Mouse (Mus musculus) CD4-positive, CD25-positive, alpha-beta regulatory T cell, adult 4 months (primary cell): ENCODE results near the gene Capn11. TPM values are rescaled to one million over a fixed set of nuclear protein-coding genes. Genes with fewer than 3 reads are reported as not detected.

Experiments
- ATAC-seq: one replicate; pipeline ENCODE4 v1.8.0; 2017
- polyA plus RNA-seq, 2 experiments: library from polyadenylated mRNA; unstranded; fragments of 100-300 nt; shearing (Covaris generic); gene quantifications; one replicate each; pipeline ENCODE4 v1.2.1; 2017

Gene Capn11
- polyA plus RNA-seq, 2 experiments from 2014 or later: 1.9 to 2.4 TPM

DNA sequence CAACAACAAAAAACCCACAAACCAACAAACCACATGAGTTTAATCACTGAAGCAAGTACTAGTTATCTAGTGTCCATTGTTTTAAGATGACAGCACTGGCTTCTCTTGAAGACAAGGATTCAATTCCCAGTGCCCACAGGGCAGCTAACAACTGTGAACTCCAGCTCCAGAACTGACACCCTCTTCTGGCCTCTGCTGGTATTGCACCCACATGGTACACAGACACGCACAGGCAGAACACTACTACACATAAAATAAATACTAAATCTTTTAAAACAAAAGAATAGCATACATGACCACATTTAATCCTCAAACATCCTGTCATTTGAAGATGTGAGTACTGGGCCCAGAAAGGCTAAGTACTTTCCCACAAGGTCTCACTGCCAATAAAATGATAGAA is 22.5 kb upstream of the Capn11 start:
- no peak for ATAC-seq

DNA sequence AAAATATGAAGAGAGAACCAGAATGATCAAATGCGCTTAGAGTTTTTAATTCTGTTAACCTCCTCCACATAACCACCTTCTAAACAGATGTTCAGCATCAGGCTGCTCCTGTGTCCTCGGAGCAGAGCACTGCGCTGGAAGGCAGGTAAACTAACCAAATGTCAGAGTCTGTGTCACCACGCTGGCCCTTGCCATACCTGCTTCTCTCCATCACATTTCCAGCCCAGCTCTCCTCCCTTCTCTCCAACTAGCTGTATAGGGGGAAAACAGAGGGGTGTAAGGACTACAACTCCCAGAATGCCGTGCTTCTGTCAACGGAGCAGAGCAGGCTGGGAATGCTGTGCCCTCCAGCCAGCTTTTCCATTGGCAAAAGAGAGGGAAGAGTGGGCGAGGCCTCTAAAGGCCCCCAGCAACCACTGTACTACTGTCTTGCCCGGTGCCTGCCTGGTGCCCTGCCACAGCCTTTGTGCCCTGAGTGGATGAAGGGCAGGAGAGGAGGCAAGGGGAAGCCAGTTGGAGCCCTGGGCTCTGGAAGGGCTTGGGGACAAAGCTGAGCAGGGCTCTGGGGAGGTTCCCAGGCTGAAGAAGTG is 21.4 kb upstream of the Capn11 start:
- no peak for ATAC-seq

GRCm38 (mm10) chr17:45678106-45678505 is 19.0 kb upstream of the Capn11 start:
- peak; percentile 53 for ATAC-seq

- ATAC-seq: no peak
Measured at GRCm38 (mm10) chr17:45672598-45672997, 13.5 kb upstream of the Capn11 start.

GRCm38 (mm10) chr17:45671821-45672220 is 12.7 kb upstream of the Capn11 start:
- ATAC-seq: no peak

GRCm38 (mm10) chr17:45667986-45668385 is 8.9 kb upstream of the Capn11 start:
- no peak for ATAC-seq

DNA sequence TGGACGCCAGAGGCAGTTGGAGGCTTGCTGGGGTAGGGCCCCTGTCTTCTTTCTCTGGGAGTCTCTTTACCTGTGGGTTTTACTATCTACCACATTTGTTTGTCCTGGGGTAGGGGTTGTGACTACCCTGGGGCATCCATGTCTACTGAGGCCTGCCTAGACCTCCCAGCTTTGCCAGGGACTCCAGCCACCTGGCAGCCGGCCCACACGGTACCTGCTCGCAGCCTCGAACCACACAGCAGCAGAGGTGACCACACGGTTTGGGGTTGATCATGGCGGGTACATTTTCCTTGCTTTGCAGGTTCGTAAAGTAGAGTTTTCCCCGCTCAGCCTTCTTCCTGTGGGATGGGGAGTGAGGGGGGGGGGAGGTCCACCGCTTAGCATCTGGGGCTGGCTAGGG is 8.4 kb upstream of the Capn11 start:
- no peak for ATAC-seq

DNA sequence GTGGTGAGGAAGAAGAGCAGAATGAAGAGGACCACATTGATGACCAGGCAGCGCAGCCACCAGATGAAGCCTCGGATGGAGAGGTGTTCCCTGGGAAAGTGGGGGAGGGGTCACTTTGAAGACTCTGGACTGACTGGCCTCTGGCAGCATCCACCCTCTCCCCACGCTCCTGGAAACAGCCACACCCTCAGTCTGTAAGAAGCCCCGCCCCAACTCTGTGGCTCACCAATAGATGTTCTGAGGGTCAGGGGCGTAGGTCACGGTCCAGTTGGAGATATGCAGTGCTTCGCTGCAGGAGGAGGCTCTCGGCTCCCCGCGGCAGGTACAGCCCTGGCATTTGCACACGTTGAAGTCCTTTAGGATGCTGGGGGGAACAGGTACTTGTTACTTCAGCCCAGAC is 7.0 kb upstream of the Capn11 start:
- ATAC-seq: no peak

DNA sequence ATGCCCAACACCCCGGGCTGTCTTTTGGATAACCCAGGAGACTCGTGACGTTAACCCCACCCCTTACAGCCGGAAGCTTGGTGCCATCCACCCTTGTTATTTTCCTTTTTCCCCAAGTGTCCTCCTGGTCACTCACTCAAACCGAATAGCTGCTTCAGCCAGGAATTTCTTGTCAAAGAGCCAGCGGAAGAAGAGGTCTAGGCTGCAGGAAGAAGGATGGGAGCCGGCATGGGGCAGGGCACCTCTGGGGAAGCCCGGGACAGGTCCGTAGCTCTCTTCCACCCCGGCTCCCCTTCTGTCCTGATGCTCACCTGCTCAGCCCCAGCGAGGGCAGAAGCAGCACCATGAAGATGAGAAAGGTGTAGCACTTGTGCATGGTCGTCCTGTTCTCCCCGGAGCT is 5.5 kb upstream of the Capn11 start:
- ATAC-seq: no peak

DNA sequence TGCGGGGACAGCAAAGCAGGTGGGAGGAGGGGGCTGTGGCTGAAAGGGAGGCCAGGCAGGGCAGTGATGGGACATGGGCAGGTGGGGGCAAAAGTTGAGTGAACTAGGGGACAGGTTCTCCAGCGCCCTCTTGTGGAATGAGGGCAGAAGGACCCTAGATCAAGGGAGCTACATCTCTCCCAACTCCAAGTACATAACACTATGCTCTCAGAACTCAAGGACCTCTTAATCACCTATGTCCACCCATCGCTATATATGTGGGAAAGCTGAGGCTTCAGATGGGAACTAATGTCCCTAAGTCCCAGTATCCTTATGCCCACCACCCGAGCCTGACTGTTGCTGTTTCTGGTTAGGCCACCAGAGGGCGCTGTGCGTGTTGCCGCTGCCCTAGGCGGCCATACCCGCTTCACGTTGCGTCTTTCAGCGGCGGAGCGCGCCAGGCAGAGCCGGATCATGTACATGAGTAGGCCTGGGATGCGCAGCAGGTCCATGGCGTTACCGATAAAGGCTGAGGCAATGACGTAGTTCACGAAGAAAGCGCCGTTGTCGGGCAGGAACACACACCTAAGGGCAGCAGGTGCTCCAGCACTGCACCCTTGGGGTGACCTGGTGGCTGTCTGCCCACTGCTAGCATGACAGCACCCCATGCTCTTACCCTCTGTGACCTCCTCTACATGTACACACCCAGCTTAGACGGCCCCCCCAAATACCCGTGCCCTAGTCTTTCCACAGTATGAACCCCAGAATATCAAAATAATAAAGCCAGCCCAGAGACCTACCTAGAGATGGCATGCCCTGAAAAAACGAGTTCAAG is 4.2 kb upstream of the Capn11 start:
- ATAC-seq: peak; percentile 79

GRCm38 (mm10) chr17:45655820-45656219 is 3.3 kb downstream of the Capn11 start:
- ATAC-seq: no peak

DNA sequence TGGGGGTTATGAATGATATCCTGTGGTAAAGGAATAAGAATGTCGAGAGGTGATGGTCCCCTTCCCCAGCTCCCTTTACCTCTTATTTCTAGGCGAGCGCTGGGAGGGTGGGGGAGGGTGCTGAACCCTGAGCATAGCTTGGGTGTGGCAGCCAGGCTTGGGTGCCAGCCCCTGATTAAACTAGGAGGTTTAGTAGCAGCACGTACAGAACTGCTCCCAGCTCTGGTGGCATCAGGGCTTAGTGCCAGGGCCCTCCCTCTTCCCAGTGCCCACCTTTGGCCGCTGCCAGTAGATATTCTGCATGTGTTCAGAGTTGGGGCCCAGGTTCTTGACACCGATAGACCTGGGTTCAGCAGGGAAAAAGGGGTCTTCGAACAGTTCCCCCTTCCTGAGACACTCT is 5.9 kb downstream of the Capn11 start:
- no peak for ATAC-seq

DNA sequence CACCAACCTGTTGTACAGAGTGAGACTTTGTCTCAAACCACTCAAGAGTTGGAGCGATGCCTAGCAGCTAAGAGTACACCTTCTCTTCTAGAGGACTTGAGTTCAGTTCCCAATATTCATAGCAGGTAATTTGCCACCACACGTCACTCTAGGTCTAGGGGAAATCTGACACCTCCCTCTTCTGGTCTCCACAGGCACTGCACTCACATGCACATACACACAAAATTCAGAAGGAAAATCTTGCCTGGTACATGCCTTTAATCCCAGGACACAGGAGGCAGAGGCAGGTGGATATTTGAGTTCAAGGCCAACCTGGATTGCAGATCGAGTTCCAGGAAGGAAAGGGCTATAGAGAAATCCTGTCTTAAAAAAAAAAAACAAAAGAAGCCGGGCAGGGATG is 14.9 kb downstream of the Capn11 start:
- no peak for ATAC-seq

DNA sequence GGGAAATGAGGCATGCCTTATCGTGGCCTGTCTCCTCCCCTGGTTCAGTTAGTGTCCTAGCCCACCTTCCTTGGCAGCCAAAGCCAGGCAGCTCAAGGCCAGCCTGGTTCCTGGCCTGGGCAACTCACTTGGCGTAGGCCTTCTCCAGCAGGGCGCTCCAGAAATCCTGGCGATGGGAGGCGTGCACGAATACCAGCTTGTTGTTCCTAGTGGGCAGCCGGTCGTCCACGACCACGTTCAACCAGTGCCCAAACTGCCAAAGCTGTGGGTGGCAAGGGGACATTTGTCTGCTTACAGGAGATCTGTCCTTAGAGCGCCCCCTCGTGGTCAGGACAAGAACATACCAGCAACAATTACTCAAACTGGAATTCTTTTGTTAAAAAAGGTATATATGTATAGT is 16.4 kb downstream of the Capn11 start:
- peak; percentile 47 for ATAC-seq

- ATAC-seq: no peak
Measured at GRCm38 (mm10) chr17:45641981-45642380, 17.1 kb downstream of the Capn11 start.

- no peak for ATAC-seq
Measured at GRCm38 (mm10) chr17:45638596-45639295, 20.4 kb downstream of the Capn11 start.

DNA sequence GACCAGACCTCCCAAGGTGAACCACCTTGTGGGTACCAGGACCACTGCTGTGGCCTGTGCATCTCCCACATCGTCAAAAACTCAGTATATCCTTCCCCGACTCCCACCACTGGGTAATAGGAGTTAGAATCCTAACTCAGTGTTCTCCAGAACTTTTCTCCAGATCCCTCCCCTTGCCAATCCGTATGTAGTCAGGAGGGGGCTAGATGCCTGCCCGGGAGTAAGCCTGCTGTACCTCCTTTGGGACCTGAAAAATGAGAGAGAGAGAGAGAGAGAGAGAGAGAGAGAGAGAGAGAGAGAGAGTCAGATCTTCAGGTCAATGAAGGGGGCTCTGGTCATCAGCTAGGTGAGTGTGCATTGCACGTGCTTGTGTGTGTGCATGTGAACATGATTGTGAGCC is 25.1 kb downstream of the Capn11 start:
- ATAC-seq: no peak

DNA sequence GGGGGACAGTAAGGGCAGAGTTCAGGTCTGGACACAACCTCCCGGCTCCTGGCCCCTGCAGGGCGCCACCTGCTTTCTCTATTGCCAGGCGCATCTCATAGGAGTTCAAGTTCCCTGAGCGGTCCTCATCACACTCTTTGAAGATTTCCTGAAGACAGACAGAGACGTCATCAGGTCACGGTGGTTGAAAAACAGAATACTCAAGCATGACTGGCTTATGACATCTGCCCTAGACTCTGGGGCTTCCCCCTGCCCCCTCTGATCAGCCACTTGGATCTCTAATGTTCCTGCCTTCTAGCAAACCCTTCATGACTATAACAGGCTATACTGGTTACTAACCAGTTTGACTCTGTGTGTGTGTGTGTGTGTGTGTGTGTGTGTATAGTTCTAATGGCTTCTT is 27.2 kb downstream of the Capn11 start:
- peak; percentile 76 for ATAC-seq

DNA sequence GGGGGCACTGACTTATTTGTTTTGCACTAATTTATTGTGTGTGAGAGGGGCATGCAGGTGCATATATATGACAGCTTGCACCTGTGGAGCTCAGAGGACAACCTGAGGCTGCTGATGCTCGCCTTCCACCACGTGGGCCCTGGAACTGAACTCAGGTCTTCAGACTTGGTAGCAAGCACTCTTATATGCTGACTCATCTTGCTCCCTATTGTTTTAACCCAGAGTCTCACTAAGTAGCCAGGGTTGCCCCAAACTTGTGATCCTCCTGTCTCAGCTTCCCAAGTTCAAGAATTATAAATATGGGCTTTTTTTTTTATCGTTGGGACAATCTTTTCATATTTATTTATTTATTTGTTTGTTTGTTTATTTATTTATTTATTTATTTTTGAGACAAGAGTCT is 28.1 kb downstream of the Capn11 start:
- no peak for ATAC-seq

- peak; percentile 27 for ATAC-seq
Measured at GRCm38 (mm10) chr17:45629861-45630694, 29.0 kb downstream of the Capn11 start.

- ATAC-seq: no peak
Measured at GRCm38 (mm10) chr17:45628885-45629855, 30.0 kb downstream of the Capn11 start.

- no peak for ATAC-seq
Measured at GRCm38 (mm10) chr17:45628160-45628559, 31.0 kb downstream of the Capn11 start.
